Mouse (Mus musculus) testis, adult 2 months (tissue): Measurements from ENCODE around the gene Ubxn2a.

Experiments used
- CTCF ChIP-seq: fragments of 200-500 bp; IDR thresholded peaks from 2 replicates; pipeline ENCODE4 v1.5.1; 2012; ENCODE audit warnings: low read depth, mild to moderate bottlenecking, inconsistent platforms, low read length, moderate library complexity; ENCODE audit not compliant: control insufficient read depth, insufficient read depth, insufficient replicate concordance
- POLR2A ChIP-seq: fragments of 200-500 bp; IDR thresholded peaks from 2 replicates; pipeline ENCODE4 v1.6.1; 2012; ENCODE audit warnings: low read depth, mild to moderate bottlenecking, inconsistent platforms, low read length, moderate library complexity; ENCODE audit not compliant: control insufficient read depth

DNA sequence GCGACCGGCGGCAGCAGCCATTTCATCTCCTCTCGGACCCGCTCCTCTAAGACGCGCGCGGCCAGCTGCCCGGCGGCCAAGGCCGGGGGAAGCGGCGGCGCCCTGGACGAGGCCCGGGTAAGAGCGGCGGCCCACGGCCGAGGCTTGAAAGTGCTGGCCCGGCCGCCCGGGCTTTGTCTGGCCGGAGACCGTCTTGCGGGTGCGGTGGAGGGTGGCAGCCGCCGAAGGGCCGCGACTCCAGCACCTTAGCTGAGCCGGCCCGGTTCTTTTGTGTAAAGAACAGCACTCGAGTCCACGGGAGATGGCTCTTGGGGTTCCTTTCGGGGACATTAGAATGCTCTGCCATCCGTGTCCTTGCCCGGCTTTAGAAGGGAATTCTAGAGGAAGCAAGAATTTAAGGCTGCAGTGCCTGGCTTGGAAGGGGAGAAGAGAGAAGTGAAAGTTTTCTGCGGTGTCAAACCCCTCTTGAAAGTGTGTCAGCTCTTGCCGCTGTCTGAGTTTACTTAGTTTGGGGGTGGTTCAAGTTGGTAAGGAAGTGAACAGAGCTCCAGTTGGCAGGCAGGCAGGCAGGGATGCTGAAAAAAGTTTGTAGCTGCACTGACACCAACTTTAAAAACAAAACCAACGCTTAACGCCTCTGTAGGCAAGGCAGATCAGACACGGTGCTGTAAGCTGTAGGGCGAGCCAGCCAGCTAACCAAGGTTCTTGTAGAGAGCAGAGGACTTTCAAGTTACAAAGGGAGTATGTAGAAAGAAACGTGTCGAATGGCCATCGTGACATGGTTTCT is 10.5 kb upstream of the Ubxn2a start:
- TF ChIP-seq CTCF (no peak), POLR2A (no peak)
